Mouse (Mus musculus) granulocyte monocyte progenitor cell, adult 5-6 weeks (primary cell): ENCODE measurements around the gene Atxn7l2. TPM values are rescaled to one million over a fixed set of nuclear protein-coding genes. Genes with fewer than 3 reads are reported as not detected.
"Not testable (repeated sequence)": the region's sequence is repeated elsewhere in the genome, so short reads cannot be mapped to it uniquely, and the experiment has no call there.

ENCODE experiments used
- ATAC-seq: replicated peaks from 2 replicates; pipeline ENCODE4 v1.8.0; 2016; ENCODE audit warnings: mild to moderate bottlenecking, moderate TSS enrichment, inconsistent platforms; ENCODE audit not compliant: poor library complexity, severe bottlenecking
- total RNA-seq, 2 experiments: library from RNA; stranded (forward) in 1 of 2; stranded (reverse) in 1 of 2; fragments of 200-712, 200-1000 nt in 1 of 2; fragments of >200 nt in 1 of 2; fragmentation: Nextera tagmentation in 1 of 2; gene quantifications; 2 replicates each; pipeline ENCODE4 v1.2.3; 2014 to 2017

The Atxn7l2 gene
- total RNA-seq (2014; fragmentation: Nextera tagmentation) (6.7 and 6.8 TPM in 2 replicates), total RNA-seq (2017) (1.1 and 1.5 TPM in 2 replicates)

GRCm38 (mm10) chr3:108210771-108211139, at the start of gene Atxn7l2:
Gene Atxn7l2 (minus strand): TSS chr3:108210934.
- peak; percentile 86 for ATAC-seq

- ATAC-seq: peak; percentile 21; the same call in 1 of the 2 replicates
Measured at GRCm38 (mm10) chr3:108259319-108259718, 48.6 kb upstream of the Atxn7l2 start.

DNA sequence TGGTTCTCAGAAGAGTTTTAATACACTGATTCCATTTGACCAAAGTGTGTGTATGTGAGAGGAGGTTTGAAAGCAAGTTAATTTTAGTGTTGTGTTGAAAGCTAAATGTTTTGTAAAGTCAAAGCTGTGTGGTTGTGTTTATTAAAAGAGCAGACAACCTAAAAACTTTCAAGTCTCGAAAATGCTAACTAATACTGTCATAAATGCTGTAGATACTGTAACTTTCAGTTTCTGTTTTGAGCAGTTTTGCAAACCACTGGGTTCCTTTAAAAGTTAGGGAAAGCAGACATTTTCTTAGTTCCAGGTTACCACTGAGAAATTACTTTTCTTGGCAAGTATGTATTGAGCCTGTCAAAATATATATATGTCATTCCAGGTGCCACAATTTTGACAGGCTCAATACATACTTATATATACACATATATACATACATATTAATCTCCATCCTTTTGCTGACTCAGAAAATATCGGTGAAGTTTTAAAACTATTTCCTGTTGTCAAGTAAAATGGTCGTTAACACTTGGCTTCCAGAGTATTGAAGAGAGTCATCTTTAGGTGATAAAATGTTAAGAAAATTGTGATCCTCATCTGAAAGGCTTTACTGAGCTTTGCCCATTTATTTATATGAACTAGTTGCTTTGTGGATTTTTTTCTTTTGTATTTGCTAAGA, 47.2 kb upstream of the Atxn7l2 start:
- no peak for ATAC-seq

GRCm38 (mm10) chr3:108256719-108257637, 46.2 kb upstream of the Atxn7l2 start, which contains the start of gene Psma5:
Gene Psma5 (plus strand): TSS chr3:108256926.
- peak; percentile 98 for ATAC-seq

- ATAC-seq: peak; percentile 82
Measured at GRCm38 (mm10) chr3:108246857-108247256, 36.1 kb upstream of the Atxn7l2 start.

GRCm38 (mm10) chr3:108241243-108241839, 30.6 kb upstream of the Atxn7l2 start:
- ATAC-seq: no peak

- not testable (repeated sequence) for ATAC-seq
Measured at GRCm38 (mm10) chr3:108237474-108238102, 26.9 kb upstream of the Atxn7l2 start.

DNA sequence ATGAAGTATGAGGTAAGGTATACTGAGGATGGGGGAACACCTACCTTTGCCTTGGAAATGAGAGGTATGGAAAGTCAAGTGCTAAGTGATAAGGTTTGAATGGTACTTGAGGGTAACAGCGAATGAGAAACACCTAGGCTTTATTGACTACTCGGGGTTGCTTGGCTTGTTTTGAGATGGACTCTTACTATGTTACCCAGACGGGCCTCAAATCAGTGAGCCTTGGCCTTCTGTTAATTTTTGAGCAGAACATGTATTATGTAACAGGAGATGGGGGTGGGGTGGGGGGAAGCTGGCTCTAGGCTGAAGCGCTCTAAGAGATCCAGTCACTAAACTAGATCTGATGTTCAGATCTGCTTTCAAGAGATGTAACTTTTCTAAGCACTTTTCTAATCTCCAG, 20.9 kb upstream of the Atxn7l2 start:
- ATAC-seq: no peak

GRCm38 (mm10) chr3:108227521-108227920, 16.8 kb upstream of the Atxn7l2 start:
- ATAC-seq: no peak

GRCm38 (mm10) chr3:108226558-108227350, 16.0 kb upstream of the Atxn7l2 start, which contains the start of gene Sypl2:
Gene Sypl2 (minus strand): TSS chr3:108226648.
- peak; percentile 52 for ATAC-seq

- no peak for ATAC-seq
Measured at GRCm38 (mm10) chr3:108225711-108226557, 15.2 kb upstream of the Atxn7l2 start.

DNA sequence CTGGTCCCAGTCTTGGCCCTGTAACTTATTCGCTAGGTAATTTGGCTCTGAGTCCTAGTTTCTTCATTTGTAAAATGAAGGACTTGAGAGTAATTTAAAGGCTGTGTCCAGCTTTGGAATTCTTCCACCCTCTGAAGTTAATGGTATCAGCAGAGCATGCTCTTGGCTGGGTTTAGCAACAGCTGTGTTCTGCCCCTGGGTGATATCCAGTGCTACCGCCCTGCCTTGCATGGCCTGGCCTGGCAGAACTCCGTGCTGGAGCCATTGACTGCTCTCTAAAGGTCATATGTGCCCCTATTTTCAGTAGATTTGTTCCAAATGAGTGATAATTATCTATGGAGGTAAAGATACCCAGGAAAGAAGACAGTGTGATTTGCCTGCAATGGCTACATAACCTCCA, 9.9 kb upstream of the Atxn7l2 start:
- ATAC-seq: no peak

DNA sequence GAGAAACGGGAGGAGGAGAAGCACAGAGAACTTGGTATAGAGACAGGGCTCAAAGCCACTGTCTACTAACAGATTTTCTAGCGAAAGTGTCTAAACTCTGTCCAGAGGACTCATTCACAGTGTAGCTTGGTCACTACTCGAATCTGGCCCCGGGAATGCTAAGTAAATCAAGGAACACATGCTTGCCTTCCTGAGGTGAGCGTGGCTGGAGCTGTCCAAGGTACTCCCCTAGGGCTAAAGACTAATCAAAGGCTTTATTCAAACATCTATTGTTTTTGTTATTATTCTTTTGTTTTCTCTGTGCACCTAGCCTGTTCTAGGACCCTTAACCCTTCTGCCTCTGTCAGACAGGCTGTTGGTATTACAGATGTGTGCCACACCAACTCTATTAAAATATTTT, 4.0 kb upstream of the Atxn7l2 start:
- no peak for ATAC-seq

- 0 out of 2 replicates have a peak, but pooled peaks have one; percentile 17 for ATAC-seq
Measured at GRCm38 (mm10) chr3:108212406-108212805, 1.7 kb upstream of the Atxn7l2 start.

GRCm38 (mm10) chr3:108211845-108212244, 1.1 kb upstream of the Atxn7l2 start:
- ATAC-seq: no peak

- ATAC-seq: peak; percentile 88
Measured at GRCm38 (mm10) chr3:108209946-108210770, 576 bp downstream of the Atxn7l2 start.

- no peak for ATAC-seq
Measured at GRCm38 (mm10) chr3:108209536-108209935, 1.2 kb downstream of the Atxn7l2 start.

DNA sequence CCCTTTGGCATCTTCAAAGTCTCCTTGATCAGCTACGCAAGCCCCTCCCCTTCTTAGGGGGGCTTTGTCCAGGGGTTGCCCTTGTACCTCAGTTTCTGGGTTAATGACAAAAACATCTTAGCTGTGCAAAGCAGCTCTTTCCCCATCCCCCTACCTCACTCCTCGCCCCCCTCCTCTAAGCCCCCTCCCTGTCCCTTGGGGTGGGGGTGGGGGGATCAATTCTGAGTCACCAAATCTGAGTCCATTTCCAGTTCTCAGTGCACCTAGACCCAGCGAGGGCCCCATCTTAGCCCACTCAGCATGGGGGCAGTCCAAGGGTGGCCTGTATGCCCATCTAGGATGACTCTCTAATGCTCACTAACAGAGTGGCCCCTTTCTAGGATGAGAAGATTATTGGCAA, 1.7 kb downstream of the Atxn7l2 start:
- ATAC-seq: no peak
